Mouse (Mus musculus) C2C12 (cell line): ENCODE measurements around the gene Zfp655.

Experiments
- CEBPB ChIP-seq: IDR thresholded peaks from one replicate; pipeline ENCODE4 v1.6.1; 2011; ENCODE audit warnings: low read depth, mild to moderate bottlenecking, control low read depth, moderate library complexity
- CTCF ChIP-seq: IDR thresholded peaks from one replicate; pipeline ENCODE4 v1.5.1; 2011; ENCODE audit not compliant: control insufficient read depth, insufficient read depth, insufficient read length
- FOSL1 ChIP-seq: IDR thresholded peaks from one replicate; pipeline ENCODE4 v1.8.0; 2011; ENCODE audit warnings: mild to moderate bottlenecking, low read length; ENCODE audit not compliant: poor library complexity, insufficient read depth, severe bottlenecking
- MAX ChIP-seq: IDR thresholded peaks from one replicate; pipeline ENCODE4 v1.6.1; 2011; ENCODE audit warnings: mild to moderate bottlenecking, control low read depth
- MYOD1 ChIP-seq: IDR thresholded peaks from one replicate; pipeline ENCODE4 v1.6.1; 2011; ENCODE audit warnings: low read depth; ENCODE audit not compliant: control insufficient read depth, insufficient read length
- MYOG ChIP-seq: IDR thresholded peaks from one replicate; pipeline ENCODE4 v1.6.1; 2011; ENCODE audit not compliant: control insufficient read depth, insufficient read length; ENCODE audit errors: extremely low read depth
- USF1 ChIP-seq: IDR thresholded peaks from one replicate; pipeline ENCODE4 v1.6.1; 2011; ENCODE audit warnings: low read depth, mild to moderate bottlenecking, control low read depth, moderate library complexity

DNA sequence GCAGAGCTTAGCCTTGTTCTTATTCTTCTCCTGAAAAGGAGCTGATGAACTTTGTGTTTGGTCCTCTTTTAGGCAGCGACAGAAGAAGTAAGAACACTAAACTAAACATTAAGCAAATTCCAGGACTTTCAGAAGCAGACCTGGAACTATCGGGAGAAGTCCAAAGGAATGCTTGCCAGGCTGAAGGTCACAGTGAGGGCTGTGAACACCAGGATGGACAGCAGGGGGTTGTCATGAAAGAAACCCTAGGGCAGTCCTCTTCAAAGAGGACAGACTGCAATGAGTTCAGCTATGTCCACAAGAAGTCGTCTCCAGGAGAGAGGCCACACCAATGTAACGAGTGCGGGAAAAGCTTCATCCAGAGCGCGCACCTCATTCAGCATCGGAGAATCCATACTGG lies 11.5 kb upstream of the Zfp655 start:
- TF ChIP-seq MAX: no peak
- TF ChIP-seq MYOG: no peak
- no peak for TF ChIP-seq MYOD1
- TF ChIP-seq CTCF: no peak
- TF ChIP-seq FOSL1: no peak
- no peak for TF ChIP-seq USF1
- TF ChIP-seq CEBPB: no peak
